Mouse (Mus musculus): ENCODE measurements at regions not wholly inside any gene's neighbourhood (a gene's known extent, or its start where the extent isn't known, plus 50 kb on each side); places are given as distances from the start of the nearest gene placed in this dataset.

GRCm38 (mm10) chr2:134126988-134127387 lies 427.2 kb downstream of the Hao1 start:
- no peak for DNase-seq (ENCODE audit: low spot score in 2 of 2)

- no peak for DNase-seq (ENCODE audit: low spot score in 2 of 2)
These were observed 446.9 kb downstream of the Hao1 start for GRCm38 (mm10) chr2:134107286-134107685.

DNA sequence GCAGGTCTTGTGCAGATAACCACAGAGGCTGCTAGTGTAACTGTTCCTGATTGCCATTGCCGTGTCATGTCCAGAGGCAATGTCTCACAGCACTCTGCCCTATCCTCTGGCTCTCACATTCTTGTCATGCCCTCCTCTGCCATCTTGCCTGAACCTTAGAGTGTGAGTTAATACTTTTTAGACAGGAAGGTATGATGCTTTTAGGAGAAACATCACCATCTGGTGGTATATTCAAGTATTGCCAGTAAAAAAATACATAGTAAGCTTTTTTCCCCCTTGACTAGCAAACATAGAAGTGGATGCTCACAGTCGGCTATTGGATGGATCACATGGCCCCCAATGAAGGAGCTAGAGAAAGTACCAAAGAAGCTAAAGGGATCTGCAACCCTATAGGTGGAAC lies 465.8 kb downstream of the Hao1 start:
- DNase-seq (ENCODE audit: low spot score in 2 of 2), result no peak

GRCm38 (mm10) chr2:134080148-134080547 lies 474.0 kb downstream of the Hao1 start:
- DNase-seq (ENCODE audit: low spot score in 2 of 2), result no peak

DNA sequence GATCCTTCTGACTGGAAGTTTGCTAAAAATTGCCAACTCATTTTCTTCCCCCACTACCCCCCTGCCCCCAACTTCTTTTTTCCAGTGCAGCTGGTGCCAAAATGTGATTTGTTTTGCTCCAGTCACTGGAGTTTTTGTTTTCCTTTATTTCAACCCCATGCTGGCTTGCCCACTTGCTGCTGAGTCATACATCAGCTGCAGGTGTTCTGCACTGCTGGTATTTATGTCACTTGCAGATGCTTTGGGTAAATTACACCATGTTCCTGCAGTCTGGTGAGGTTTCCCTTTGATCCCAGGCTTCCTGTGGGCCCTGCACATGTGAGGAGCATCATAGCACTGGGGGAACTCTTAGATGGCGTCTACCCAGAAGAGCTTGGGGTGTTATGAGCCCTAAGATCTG lies 476.2 kb downstream of the Hao1 start:
- DNase-seq (ENCODE audit: low spot score in 2 of 2), result peak in 1 of 2 experiments; percentile 3

GRCm38 (mm10) chr2:134067910-134068335 lies 486.2 kb downstream of the Hao1 start:
- no peak for DNase-seq (ENCODE audit: low spot score in 2 of 2)

DNA sequence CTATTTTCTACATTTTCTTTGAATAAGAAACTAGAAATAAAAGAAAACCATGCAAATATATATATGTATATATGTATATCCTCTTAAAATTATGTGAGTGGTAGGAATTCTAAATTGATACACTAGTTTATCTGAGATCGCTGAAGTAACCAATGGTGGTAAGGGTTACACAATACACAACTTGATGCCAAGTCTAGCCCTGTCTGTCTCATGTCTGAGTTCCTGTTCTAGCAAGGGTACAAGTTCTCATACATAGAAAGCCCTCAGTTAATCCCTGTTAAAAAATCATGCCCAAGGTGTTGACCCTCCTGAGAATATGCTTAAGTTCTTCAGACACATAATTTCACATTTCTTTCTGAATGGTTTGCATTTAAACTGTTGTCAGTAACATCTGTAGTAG lies 486.8 kb downstream of the Hao1 start:
- DNase-seq (ENCODE audit: low spot score in 2 of 2), result no peak

- no peak for DNase-seq (ENCODE audit: low spot score in 2 of 2)
These were observed 494.1 kb downstream of the Hao1 start for GRCm38 (mm10) chr2:134059916-134060618.

DNA sequence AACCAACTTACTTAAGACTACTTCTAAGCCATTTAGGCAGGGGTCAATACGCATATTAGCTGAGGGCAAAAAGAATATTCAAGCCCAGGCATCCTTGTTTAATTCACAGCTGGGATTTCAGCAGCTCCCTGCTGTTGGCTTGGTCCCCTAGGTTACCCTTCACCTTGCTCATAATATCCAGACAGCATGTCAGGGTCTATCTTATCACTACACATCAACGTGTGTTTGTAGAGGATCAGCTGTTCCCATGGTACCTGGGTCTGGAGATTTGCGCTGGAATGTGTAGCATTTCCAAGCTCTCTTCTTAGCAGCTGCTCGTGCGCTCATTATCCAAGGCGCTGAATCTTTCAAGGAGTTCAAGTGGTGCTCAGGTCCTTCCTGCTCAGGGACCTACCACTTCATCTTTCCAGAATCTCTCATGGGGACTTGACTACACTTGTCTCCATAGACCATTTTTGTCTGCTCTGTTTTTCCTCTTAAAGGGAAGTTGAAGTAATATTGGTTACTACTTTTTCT lies 484.5 kb downstream of the Bmp2 start:
- DNase-seq (ENCODE audit: low spot score in 2 of 2), result no peak

DNA sequence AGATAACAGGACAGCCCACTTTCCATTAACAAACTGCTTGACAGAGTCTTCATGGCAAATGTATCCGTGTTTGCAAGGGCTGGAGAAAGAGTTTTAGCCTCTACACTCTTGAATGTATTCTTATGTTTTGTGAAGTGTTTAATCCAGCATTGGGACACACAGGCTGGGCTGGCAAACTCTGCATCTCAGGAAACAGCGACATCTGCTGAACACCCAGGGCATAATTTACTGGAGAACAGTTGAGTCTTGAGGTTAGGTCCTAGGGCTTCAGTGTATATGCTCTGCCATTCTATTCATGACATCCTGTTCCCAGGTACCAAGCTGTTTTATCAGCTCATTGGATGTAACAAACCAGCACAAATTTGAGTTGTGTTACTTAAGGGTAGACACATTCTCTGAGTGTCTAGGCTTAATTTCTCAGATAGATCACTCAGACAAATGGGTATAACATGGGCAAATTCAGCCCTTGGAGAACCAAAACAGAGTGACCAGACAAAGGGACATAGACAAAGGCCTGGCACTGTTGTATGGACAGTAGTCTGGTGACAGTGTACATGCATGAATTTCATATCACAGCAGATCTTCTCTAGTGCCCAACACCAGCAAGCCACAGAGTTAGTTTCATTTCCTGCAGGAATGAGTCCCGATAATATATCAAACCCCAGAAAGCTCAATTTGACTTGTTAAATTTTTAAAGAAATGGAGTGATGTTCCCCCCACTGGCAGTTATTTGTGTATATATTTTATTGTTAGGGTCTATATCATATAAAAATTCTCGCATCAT lies 477.9 kb downstream of the Bmp2 start:
- DNase-seq (ENCODE audit: low spot score in 2 of 2), result peak; percentile 20 to 38

DNA sequence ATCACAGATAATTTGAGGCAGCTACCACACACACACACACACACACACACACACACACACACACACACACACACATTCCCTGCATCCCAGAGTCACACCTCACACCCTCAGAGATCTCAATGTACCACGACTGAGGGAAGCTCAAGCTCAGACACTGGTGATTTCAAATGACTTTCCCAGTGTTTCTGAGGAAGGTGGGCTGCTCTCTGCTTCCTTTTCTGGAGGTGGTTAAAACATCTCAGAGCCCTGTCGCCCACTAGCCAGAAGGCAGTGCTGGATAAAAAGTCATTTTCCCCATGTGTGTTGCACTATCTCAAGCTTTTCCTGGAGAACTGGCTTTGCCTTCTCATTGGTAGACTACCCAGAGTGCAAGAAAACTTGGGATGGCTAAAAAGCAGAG lies 477.2 kb downstream of the Bmp2 start:
- DNase-seq (ENCODE audit: low spot score in 2 of 2), result peak; percentile 3 to 11

DNA sequence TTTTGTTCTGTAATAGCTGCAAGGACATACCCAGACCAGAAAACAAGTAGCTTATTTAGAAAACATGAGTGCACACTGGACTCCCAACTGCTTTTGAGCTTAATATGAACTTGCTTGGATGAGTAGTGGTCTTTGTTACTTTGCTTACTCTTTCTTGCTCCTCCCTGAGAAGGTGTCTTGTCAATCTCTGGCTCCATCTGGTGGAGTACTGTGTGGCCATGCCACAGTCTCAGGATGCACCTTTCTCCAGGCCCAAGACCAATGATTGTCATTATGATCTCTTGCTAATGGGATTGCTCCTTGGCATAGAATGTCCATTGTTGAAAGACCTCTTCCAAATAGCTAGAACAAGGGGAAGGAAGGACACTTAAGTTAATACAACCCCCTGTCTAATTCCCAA lies 465.1 kb downstream of the Bmp2 start:
- peak; percentile 26 to 50 for DNase-seq (ENCODE audit: low spot score in 2 of 2)

DNA sequence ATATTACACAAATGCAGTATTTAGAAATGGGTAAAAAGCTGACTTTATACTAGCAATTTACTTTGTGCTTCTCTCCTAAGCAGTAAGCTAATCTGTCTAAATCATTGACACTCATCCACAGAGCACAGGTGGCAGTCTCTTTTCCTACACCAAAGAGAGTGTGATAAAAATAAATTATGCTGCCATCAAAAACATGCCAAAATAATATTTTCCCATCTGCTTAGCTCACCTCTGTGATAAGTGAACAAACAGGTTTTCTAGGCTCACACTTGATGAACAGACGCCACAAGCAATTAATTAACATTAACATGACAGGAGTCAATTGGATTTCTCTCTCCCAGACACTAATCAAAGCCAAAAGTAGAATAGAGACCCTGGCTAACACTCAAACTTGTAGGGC lies 451.2 kb downstream of the Bmp2 start:
- DNase-seq (ENCODE audit: low spot score in 2 of 2), result no peak

GRCm38 (mm10) chr2:133994742-133995141 lies 442.8 kb downstream of the Bmp2 start:
- no peak for DNase-seq (ENCODE audit: low spot score in 2 of 2)

DNA sequence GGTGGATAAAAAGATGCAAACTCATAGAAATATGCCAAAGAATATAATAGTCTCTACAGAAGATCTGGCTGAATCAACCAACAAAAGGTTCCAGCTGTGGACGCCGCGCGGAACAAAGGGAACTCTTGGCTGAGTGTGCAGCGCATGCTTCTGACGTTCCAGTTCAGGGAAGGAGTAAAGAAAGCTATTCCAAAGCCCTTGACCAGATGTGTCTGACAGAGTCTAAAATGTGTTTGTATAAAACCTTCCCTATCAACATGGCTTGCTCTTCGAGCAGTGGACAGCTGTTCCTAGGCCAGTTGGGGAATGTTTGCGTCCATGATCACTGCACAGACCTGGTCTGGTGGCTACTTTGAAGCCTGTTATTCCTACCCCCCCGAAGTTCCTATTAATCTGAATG lies 442.4 kb downstream of the Bmp2 start:
- no peak for DNase-seq (ENCODE audit: low spot score in 2 of 2)

- no peak for DNase-seq (ENCODE audit: low spot score in 2 of 2)
These were observed 435.7 kb downstream of the Bmp2 start for GRCm38 (mm10) chr2:133987671-133988070.
